Mouse (Mus musculus) forebrain, postnatal 0 days (tissue): ENCODE data around the gene 1110008L16Rik. TPM values are rescaled to one million over a fixed set of nuclear protein-coding genes. Genes with fewer than 3 reads are reported as not detected.
"Not testable (repeated sequence)": the region's sequence is repeated elsewhere in the genome, so short reads cannot be mapped to it uniquely, and the experiment has no call there.

ENCODE experiments used
- ATAC-seq: fragments of 200-750 bp; cut with Nextera tagmentation; 2 replicates; pipeline ENCODE4 v1.8.0; 2017; ENCODE audit warnings: mild to moderate bottlenecking, moderate library complexity
- DNase-seq: peaks from one replicate; pipeline ENCODE4 v3.0.0-alpha.2; 2015
- H3K27ac ChIP-seq: fragments of 300-500 bp; sonication (generic); 2 replicates; pipeline ENCODE4 v1.5.1; 2014; ENCODE audit warnings: low read depth, mild to moderate bottlenecking, antibody characterized with exemption, low read length, moderate library complexity, mixed read lengths
- H3K27me3 ChIP-seq: fragments of 300-500 bp; sonication (generic); 2 replicates; pipeline ENCODE4 v1.6.1; 2014; ENCODE audit warnings: mild to moderate bottlenecking, low read length, mixed read lengths; ENCODE audit not compliant: insufficient read depth
- H3K36me3 ChIP-seq: fragments of 300-500 bp; sonication (generic); 2 replicates; pipeline ENCODE4 v1.6.1; 2014; ENCODE audit warnings: mild to moderate bottlenecking, moderate library complexity; ENCODE audit not compliant: insufficient read depth
- H3K4me1 ChIP-seq: fragments of 300-500 bp; sonication (generic); 2 replicates; pipeline ENCODE4 v1.6.1; 2014; ENCODE audit warnings: antibody characterized with exemption; ENCODE audit not compliant: insufficient read depth
- H3K4me2 ChIP-seq: fragments of 300-500 bp; sonication (generic); 2 replicates; pipeline ENCODE4 v1.6.1; 2014; ENCODE audit warnings: low read depth, mild to moderate bottlenecking, moderate library complexity
- H3K4me3 ChIP-seq: fragments of 300-500 bp; sonication (generic); 2 replicates; pipeline ENCODE4 v1.5.1; 2014; ENCODE audit warnings: low read depth, low read length, mixed read lengths
- H3K9ac ChIP-seq: fragments of 300-500 bp; sonication (generic); 2 replicates; pipeline ENCODE4 v1.6.1; 2014; ENCODE audit warnings: mild to moderate bottlenecking
- H3K9me3 ChIP-seq: fragments of 300-500 bp; sonication (generic); 2 replicates; pipeline ENCODE4 v1.6.1; 2016; ENCODE audit warnings: low read length
- CTCF ChIP-seq: sonication (generic); IDR thresholded peaks from 2 replicates; pipeline ENCODE4 v1.5.1; 2016; ENCODE audit warnings: antibody characterized with exemption, control low read depth, low read depth
- WGBS: fragments of 180-500 bp; shearing (Covaris S2); extraction: QIAGEN DNeasy Blood & Tissue Kit; methylation state at CpG from one replicate; pipeline ENCODE4 v1.1.7; 2014; 5-methylcytosine and 5-hydroxymethylcytosine counted together
- polyA plus RNA-seq: library from polyadenylated mRNA; unstranded; fragments of >200 nt; fragmentation: Nextera tagmentation; extraction: Ambion mirVana; gene quantifications from 2 replicates; pipeline ENCODE4 v1.2.1, GENCODE M21; 2015
- total RNA-seq: library from RNA; depleted of rRNA; stranded (reverse); fragments of >200 nt; gene quantifications from 2 replicates; pipeline ENCODE4 v1.2.3, GENCODE M21; 2014

The 1110008L16Rik gene
- total and polyA plus RNA-seq, 2 experiments from 2014 or later, result 11.9 to 15.6 TPM

DNA sequence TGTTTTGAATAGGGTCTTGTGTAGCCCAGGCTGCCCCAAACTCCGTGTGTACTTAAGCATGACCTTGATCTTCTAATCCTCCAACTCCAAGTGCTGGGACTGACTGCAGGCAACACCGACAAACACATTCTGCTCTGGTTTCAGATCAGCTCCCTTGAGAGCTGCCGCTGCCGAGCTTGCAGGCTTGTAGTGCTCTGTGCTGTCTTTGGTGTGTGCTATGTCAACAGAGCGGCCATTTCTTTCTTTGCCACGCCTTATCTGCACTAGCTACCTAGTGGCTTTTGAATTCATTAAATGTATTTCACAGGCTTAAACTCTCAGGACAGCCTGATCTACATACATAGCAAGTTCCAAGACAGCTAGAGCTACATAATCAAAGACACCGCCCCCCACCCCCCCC, 34.3 kb downstream of the 1110008L16Rik start:
- TF ChIP-seq CTCF, result no peak
- Histone ChIP-seq H3K4me1 (no peaks in the 10 kb centered on the region), H3K27ac (no peak overlapping the region), H3K9ac (no peak overlapping the region), H3K4me2 (no peak overlapping the region), H3K36me3 (0 out of 2 replicates have a peak, but pooled peaks cover 9% of the 10 kb centered on the region), H3K4me3 (no peak overlapping the region), H3K9me3 (no peaks in the 10 kb centered on the region), H3K27me3 (no peaks in the 10 kb centered on the region)
- WGBS, result 96% methylated on average over 7 of the region's 7 CpGs
- DNase-seq, result no peak
- ATAC-seq, result no peak

DNA sequence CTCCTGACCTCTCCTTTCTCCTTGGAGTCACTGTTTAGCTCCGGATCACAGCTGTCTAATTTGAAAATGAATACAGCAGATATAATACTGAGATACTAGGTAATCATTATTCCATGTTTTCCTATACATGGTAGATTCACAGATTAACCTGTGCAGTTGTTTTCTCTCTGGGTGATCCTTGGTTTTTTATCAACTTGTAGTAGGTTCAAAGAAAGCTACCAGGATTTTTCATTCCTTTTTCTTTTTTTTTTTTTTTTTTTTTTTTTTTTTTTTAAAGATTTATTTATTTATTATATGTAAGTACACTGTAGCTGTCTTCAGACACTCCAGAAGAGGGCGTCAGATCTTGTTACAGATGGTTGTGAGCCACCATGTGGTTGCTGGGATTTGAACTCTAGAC, 39.1 kb downstream of the 1110008L16Rik start:
- not testable (repeated sequence) for H3K9ac ChIP-seq, H3K9me3 ChIP-seq, H3K4me3 ChIP-seq, H3K4me1 ChIP-seq, H3K27me3 ChIP-seq, H3K27ac ChIP-seq, H3K4me2 ChIP-seq, H3K36me3 ChIP-seq, DNase-seq, ATAC-seq
- WGBS, result 84% methylated on average over 1 of the region's 2 CpGs

DNA sequence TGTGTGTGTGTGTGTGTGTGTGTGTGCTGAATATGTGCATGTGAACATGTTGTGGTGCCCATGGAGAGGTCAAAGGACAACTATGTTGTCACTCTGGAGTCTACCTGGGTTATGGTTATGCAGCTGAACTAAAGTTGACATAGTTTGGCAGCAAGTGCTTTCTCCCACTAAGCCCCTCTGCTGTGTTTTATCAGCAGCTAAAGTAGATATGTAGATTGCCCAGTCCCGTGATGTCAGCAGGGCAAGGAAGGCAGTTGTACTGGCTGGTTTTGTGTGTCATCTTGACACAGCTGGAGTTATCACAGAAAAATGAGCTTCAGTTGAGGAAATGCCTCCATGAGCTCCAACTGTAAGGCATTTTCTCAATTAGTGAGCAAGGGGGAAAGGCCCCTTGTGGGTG, 43.7 kb downstream of the 1110008L16Rik start:
- H3K9me3 ChIP-seq, H3K4me3 ChIP-seq, H3K4me1 ChIP-seq, H3K27me3 ChIP-seq, H3K4me2 ChIP-seq, H3K36me3 ChIP-seq, H3K9ac ChIP-seq, H3K27ac ChIP-seq, DNase-seq, ATAC-seq: not testable (repeated sequence)
- 81% methylated on average over 1 of the region's 1 CpGs for WGBS

DNA sequence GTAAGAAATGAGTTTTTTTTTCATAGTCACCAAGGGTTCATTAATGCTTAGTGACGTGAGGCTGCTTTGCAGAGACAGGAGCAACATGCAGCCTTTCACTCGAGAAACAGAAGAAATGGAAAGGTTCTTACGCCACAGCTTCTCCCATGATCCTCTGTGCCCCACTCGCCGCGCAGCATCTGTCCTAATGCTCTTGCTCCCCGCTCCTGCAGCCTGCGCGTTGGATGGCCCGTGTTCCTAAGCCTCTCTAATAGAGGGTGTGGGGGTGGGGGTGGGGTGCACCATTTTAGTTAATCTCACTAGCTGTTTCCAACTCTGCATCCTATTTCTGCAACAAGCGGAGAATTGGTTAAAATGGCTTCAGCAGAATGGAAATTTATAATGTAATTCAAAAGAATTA, 44.6 kb downstream of the 1110008L16Rik start:
- Histone ChIP-seq H3K27me3 (no peaks in the 10 kb centered on the region), H3K9ac (no peak overlapping the region), H3K4me1 (no peaks in the 10 kb centered on the region), H3K27ac (peak overlapping the region; percentile 10; the same call in 1 of the 2 replicates), H3K4me2 (no peak overlapping the region), H3K9me3 (no peaks in the 10 kb centered on the region), H3K36me3 (no peaks in the 10 kb centered on the region), H3K4me3 (no peak overlapping the region)
- TF ChIP-seq CTCF, result no peak
- WGBS, result 70% methylated on average over 11 of the region's 11 CpGs
- ATAC-seq (peak; percentile 66), DNase-seq (peak; percentile 13)

DNA sequence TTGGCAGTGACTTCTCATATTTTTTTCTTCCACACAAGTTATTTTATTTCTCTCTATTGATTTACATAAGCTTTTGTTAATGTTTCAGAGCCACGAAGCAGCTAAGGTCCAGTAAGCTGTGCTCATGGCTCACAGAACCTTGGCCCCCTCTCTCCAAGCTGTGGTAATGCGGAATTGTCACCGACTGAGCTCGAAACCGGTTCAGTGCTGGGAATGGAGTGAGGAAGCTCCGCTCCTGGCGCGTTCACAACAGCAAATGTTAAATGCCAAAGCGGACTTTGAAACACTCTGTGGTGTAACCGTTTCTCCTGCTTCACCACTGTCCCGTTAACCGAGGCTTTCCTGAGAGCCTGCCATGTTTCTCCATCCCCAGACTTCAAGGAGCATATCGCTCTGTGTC, 45.2 kb downstream of the 1110008L16Rik start:
- no peak overlapping the region for H3K9ac ChIP-seq
- ATAC-seq, result peak; percentile 77
- peak overlapping the region; percentile 21; the same call in 1 of the 2 replicates for H3K27ac ChIP-seq
- peak; percentile 10 for DNase-seq
- H3K4me1 ChIP-seq, result no peaks in the 10 kb centered on the region
- H3K4me3 ChIP-seq, result no peak overlapping the region
- no peak for TF ChIP-seq CTCF
- WGBS, result 75% methylated on average over 13 of the region's 13 CpGs
- no peaks in the 10 kb centered on the region for H3K36me3 ChIP-seq
- no peak overlapping the region for H3K4me2 ChIP-seq
- no peaks in the 10 kb centered on the region for H3K9me3 ChIP-seq
- H3K27me3 ChIP-seq, result no peaks in the 10 kb centered on the region

DNA sequence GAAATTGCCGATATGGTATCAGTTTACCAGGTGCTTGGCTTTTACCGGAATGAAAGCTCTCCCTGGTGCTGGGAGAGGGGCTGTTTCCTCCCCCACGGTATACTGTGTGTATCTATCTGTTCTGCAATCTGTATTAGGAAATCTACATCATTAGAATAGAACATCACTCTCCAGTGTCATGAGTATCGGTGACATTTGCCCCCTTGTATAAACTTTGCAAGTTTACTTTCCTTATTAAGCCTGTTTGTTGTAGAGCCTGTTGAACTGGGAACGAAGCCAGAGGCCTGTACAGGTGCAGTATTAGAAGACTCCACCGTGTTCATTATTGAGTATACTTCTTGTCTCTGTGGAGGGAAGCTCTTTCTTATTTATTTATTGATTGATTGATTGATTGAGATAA, 54.0 kb downstream of the 1110008L16Rik start:
- no peak for TF ChIP-seq CTCF
- ATAC-seq (no peak), DNase-seq (no peak)
- H3K9me3 ChIP-seq, result no peaks in the 10 kb centered on the region
- H3K36me3 ChIP-seq, result no peaks in the 10 kb centered on the region
- H3K4me1 ChIP-seq, result no peaks in the 10 kb centered on the region
- no peak overlapping the region for H3K27ac ChIP-seq
- H3K4me2 ChIP-seq, result no peak overlapping the region
- WGBS, result 85% methylated on average over 6 of the region's 6 CpGs
- H3K4me3 ChIP-seq, result no peak overlapping the region
- no peak overlapping the region for H3K9ac ChIP-seq
- no peaks in the 10 kb centered on the region for H3K27me3 ChIP-seq

- Histone ChIP-seq H3K9ac (no peak overlapping the region), H3K27me3 (no peaks in the 10 kb centered on the region), H3K4me2 (no peak overlapping the region), H3K36me3 (no peaks in the 10 kb centered on the region), H3K4me1 (no peaks in the 10 kb centered on the region), H3K27ac (no peak overlapping the region), H3K4me3 (no peak overlapping the region), H3K9me3 (no peaks in the 10 kb centered on the region)
- ATAC-seq, result peak; percentile 81
- peak; percentile 63 for TF ChIP-seq CTCF
- peak; percentile 31 for DNase-seq
- 56% methylated on average over 4 of the region's 4 CpGs for WGBS
Observed at GRCm38 (mm10) chr12:55354904-55355303, 55.5 kb downstream of the 1110008L16Rik start.

GRCm38 (mm10) chr12:55357303-55357702, 57.9 kb downstream of the 1110008L16Rik start:
- Histone ChIP-seq H3K9me3 (no peaks in the 10 kb centered on the region), H3K27ac (no peak overlapping the region), H3K4me3 (no peak overlapping the region), H3K4me2 (no peak overlapping the region), H3K9ac (no peak overlapping the region), H3K27me3 (no peaks in the 10 kb centered on the region), H3K4me1 (no peaks in the 10 kb centered on the region), H3K36me3 (no peaks in the 10 kb centered on the region)
- no peak for DNase-seq
- WGBS, result 64% methylated on average over 1 of the region's 1 CpGs
- no peak for TF ChIP-seq CTCF
- ATAC-seq, result no peak
